Mouse (Mus musculus): ENCODE measurements around the gene Lysmd4.

GRCm38 (mm10) chr7:67222220-67222862 is at the start of gene Lysmd4:
- TF ChIP-seq CTCF (IDR thresholded peaks at IDR 0.05; ENCODE audit: low read depth, low read length) (no peak), POLR2A (IDR thresholded peaks at IDR 0.05; ENCODE audit: borderline replicate concordance, low read depth, low read length) (no peak)

All from bone marrow macrophage, adult 2 months (primary cell).